Mouse (Mus musculus): ENCODE data around the gene Plce1.

The Plce1 gene

GRCm38 (mm10) chr19:38480731-38481621 is at the start of gene Plce1:
Plce1 (plus strand) TSS chr19:38481109.
- DNase-seq (ENCODE audit: low spot score in 2 of 2) = no peak

- DNase-seq (ENCODE audit: low spot score in 2 of 2) = no peak
Observed at GRCm38 (mm10) chr19:38431326-38431725, 49.6 kb upstream of the Plce1 start.

- no peak for DNase-seq (ENCODE audit: low spot score in 2 of 2)
Observed at GRCm38 (mm10) chr19:38432021-38432420, 48.9 kb upstream of the Plce1 start.

GRCm38 (mm10) chr19:38433381-38433780 is 47.5 kb upstream of the Plce1 start:
- peak in 1 of 2 experiments; percentile 10 for DNase-seq (ENCODE audit: low spot score in 2 of 2)

GRCm38 (mm10) chr19:38435221-38435620 is 45.7 kb upstream of the Plce1 start:
- peak in 1 of 2 experiments; percentile 11 for DNase-seq (ENCODE audit: low spot score in 2 of 2)

- DNase-seq (ENCODE audit: low spot score in 2 of 2) = no peak
Observed at GRCm38 (mm10) chr19:38441860-38442259, 39.0 kb upstream of the Plce1 start.

- no peak for DNase-seq (ENCODE audit: low spot score in 2 of 2)
Observed at GRCm38 (mm10) chr19:38445758-38446157, 35.2 kb upstream of the Plce1 start.

- peak in 1 of 2 experiments; percentile 30 for DNase-seq (ENCODE audit: low spot score in 2 of 2)
Observed at GRCm38 (mm10) chr19:38455228-38455627, 25.7 kb upstream of the Plce1 start.

- no peak for DNase-seq (ENCODE audit: low spot score in 2 of 2)
Observed at GRCm38 (mm10) chr19:38458996-38459395, 21.9 kb upstream of the Plce1 start.

GRCm38 (mm10) chr19:38460696-38461095 is 20.2 kb upstream of the Plce1 start:
- DNase-seq (ENCODE audit: low spot score in 2 of 2) = no peak

GRCm38 (mm10) chr19:38470257-38470893 is 10.5 kb upstream of the Plce1 start:
- DNase-seq (ENCODE audit: low spot score in 2 of 2) = no peak

GRCm38 (mm10) chr19:38475394-38475793 is 5.5 kb upstream of the Plce1 start:
- no peak for DNase-seq (ENCODE audit: low spot score in 2 of 2)

- no peak for DNase-seq (ENCODE audit: low spot score in 2 of 2)
Observed at GRCm38 (mm10) chr19:38478286-38478685, 2.6 kb upstream of the Plce1 start.

GRCm38 (mm10) chr19:38478948-38479347 is 2.0 kb upstream of the Plce1 start:
- DNase-seq (ENCODE audit: low spot score in 2 of 2) = no peak

- DNase-seq (ENCODE audit: low spot score in 2 of 2) = no peak
Observed at GRCm38 (mm10) chr19:38479473-38479872, 1.4 kb upstream of the Plce1 start.

- no peak for DNase-seq (ENCODE audit: low spot score in 2 of 2)
Observed at GRCm38 (mm10) chr19:38480156-38480720, 671 bp upstream of the Plce1 start.

GRCm38 (mm10) chr19:38481906-38482305 is 997 bp downstream of the Plce1 start:
- no peak for DNase-seq (ENCODE audit: low spot score in 2 of 2)

GRCm38 (mm10) chr19:38482406-38483181 is 1.7 kb downstream of the Plce1 start:
- DNase-seq (ENCODE audit: low spot score in 2 of 2) = no peak

- no peak for DNase-seq (ENCODE audit: low spot score in 2 of 2)
Observed at GRCm38 (mm10) chr19:38485779-38486555, 5.1 kb downstream of the Plce1 start.

- no peak for DNase-seq (ENCODE audit: low spot score in 2 of 2)
Observed at GRCm38 (mm10) chr19:38487501-38487900, 6.6 kb downstream of the Plce1 start.

Measured in left cerebral cortex, adult 9 months (tissue).